Mouse (Mus musculus): Measurements from ENCODE around the gene Rab3gap2. TPM values are rescaled to one million over a fixed set of nuclear protein-coding genes. Genes with fewer than 3 reads are reported as not detected.

Gene Rab3gap2
- total RNA-seq (2014; fragmentation: Nextera tagmentation) (22.0 and 25.9 TPM in 2 replicates), total RNA-seq (2017) (28.1 and 30.8 TPM in 2 replicates), polyA plus RNA-seq (2012) (6.6 and 8.5 TPM in 2 replicates)

GRCm38 (mm10) chr1:185203909-185204661, at the start of gene Rab3gap2:
Gene Rab3gap2 (plus strand): TSS chr1:185204117.
- H3K36me3 ChIP-seq (replicated peaks), result peaks cover 28% of the 10 kb centered on the region
- H3K4me3 ChIP-seq (ENCODE audit: low read depth, low read length), result peak within 1 kb of the TSS; percentile 99
- TF ChIP-seq POLR2AphosphoS5 (IDR thresholded peaks at IDR 0.05; ENCODE audit: insufficient replicate concordance, low read depth, low read length) (no peak), GATA1 (IDR thresholded peaks at IDR 0.05; ENCODE audit: borderline replicate concordance, low read length) (no peak), GATA2 (IDR thresholded peaks at IDR 0.05; ENCODE audit: borderline replicate concordance, low read depth, low read length) (no peak), TAL1 (conservative IDR thresholded peaks at IDR 0.05; ENCODE audit: low read depth, low read length) (no peak), CTCF (IDR thresholded peaks at IDR 0.05; ENCODE audit: low read depth, low read length) (no peak)
- ATAC-seq (ENCODE audit: extremely low read depth, insufficient number of reproducible peaks, low FRiP score, poor library complexity, severe bottlenecking) (peak; percentile 74), DNase-seq (ENCODE audit: low spot score) (peak; percentile 98)
- peaks cover 8% of the 10 kb centered on the region for H3K27me3 ChIP-seq (ENCODE audit: insufficient read depth, low read length)
- no peaks in the 10 kb centered on the region for H3K9me3 ChIP-seq (replicated peaks)
- peaks cover 37% of the 10 kb centered on the region for H3K4me1 ChIP-seq (ENCODE audit: insufficient read depth, low read depth, low read length)

DNA sequence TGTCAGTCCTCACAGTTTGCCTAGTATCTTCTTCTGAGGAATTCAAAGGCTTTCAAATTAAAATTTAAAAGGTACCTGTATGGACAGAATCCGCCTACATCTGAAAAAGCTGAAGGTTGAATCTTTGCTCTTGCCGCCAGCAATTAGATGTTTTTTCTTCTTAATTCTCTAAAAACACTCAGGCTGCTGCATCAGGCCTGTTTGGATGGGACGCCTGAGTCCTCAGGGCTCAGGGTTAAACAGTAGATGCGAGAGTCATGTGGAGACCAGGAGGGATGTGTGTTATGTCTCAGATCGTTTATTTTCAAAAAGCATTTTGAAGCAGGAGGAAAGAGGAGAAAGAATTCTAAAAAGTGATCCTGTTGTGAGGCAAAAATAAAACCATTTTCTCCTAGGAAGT, 30.3 kb upstream of the Rab3gap2 start:
- no peak overlapping the region for H3K4me3 ChIP-seq (ENCODE audit: low read depth, low read length)
- ATAC-seq (ENCODE audit: extremely low read depth, insufficient number of reproducible peaks, low FRiP score, poor library complexity, severe bottlenecking) (no peak), DNase-seq (ENCODE audit: low spot score) (no peak)
- no peak for TF ChIP-seq GATA2 (IDR thresholded peaks at IDR 0.05; ENCODE audit: borderline replicate concordance, low read depth, low read length)
- TF ChIP-seq TAL1 (conservative IDR thresholded peaks at IDR 0.05; ENCODE audit: low read depth, low read length), result no peak
- TF ChIP-seq GATA1 (IDR thresholded peaks at IDR 0.05; ENCODE audit: borderline replicate concordance, low read length), result no peak
- no peak for TF ChIP-seq POLR2AphosphoS5 (IDR thresholded peaks at IDR 0.05; ENCODE audit: insufficient replicate concordance, low read depth, low read length)
- TF ChIP-seq CTCF (IDR thresholded peaks at IDR 0.05; ENCODE audit: low read depth, low read length), result no peak
- no peaks in the 10 kb centered on the region for H3K27me3 ChIP-seq (ENCODE audit: insufficient read depth, low read length)
- H3K4me1 ChIP-seq (ENCODE audit: insufficient read depth, low read depth, low read length), result no peaks in the 10 kb centered on the region
- no peaks in the 10 kb centered on the region for H3K9me3 ChIP-seq (replicated peaks)
- no peaks in the 10 kb centered on the region for H3K36me3 ChIP-seq (replicated peaks)

GRCm38 (mm10) chr1:185177860-185178259, 26.1 kb upstream of the Rab3gap2 start:
- Histone ChIP-seq H3K9me3 (replicated peaks) (no peaks in the 10 kb centered on the region), H3K36me3 (replicated peaks) (no peaks in the 10 kb centered on the region), H3K27me3 (ENCODE audit: insufficient read depth, low read length) (0 out of 2 replicates have a peak, but pooled peaks cover 2% of the 10 kb centered on the region), H3K4me1 (ENCODE audit: insufficient read depth, low read depth, low read length) (no peaks in the 10 kb centered on the region), H3K4me3 (ENCODE audit: low read depth, low read length) (no peak overlapping the region)
- TF ChIP-seq CTCF (IDR thresholded peaks at IDR 0.05; ENCODE audit: low read depth, low read length) (no peak), POLR2AphosphoS5 (IDR thresholded peaks at IDR 0.05; ENCODE audit: insufficient replicate concordance, low read depth, low read length) (no peak), TAL1 (conservative IDR thresholded peaks at IDR 0.05; ENCODE audit: low read depth, low read length) (no peak), GATA1 (IDR thresholded peaks at IDR 0.05; ENCODE audit: borderline replicate concordance, low read length) (no peak), GATA2 (IDR thresholded peaks at IDR 0.05; ENCODE audit: borderline replicate concordance, low read depth, low read length) (no peak)
- DNase-seq (ENCODE audit: low spot score) (no peak), ATAC-seq (ENCODE audit: extremely low read depth, insufficient number of reproducible peaks, low FRiP score, poor library complexity, severe bottlenecking) (no peak)

DNA sequence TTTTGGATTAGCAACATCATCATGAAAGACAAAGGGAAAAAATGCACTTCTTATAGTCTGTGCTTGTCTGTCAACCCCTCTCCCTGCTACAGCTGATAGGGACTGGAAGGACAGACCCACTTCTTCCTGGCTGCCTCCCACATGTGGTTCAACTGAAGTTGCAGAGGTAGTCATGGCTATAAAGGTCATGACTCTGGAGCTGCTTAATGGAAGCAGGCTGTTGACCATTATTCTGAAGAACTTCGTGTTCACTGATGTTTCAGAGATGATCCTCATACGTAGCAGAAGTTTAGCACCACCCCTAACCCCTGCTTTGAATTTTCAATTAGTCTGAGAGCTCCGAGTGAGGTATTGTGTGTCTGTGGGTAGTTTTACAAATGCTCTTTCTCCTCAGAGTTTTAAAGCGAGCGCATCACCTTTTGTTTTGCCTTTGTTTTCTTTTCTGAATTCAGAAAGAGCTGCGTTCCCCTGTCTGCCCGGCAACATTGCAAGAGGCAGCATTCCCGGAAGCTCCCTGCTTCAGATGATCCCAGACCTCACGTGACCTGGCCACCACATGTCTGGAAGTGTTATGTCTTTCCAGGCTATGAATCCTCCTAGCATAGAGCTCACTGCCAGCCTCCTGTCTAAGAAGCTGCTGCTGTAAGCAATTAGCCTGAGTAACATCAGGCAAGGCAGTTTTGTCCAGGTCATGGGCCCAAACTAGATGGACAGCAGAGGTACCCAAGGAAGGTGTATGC, 20.2 kb upstream of the Rab3gap2 start:
- Histone ChIP-seq H3K9me3 (replicated peaks) (no peaks in the 10 kb centered on the region), H3K27me3 (ENCODE audit: insufficient read depth, low read length) (peaks cover 8% of the 10 kb centered on the region; the same call in 1 of the 2 replicates), H3K4me1 (ENCODE audit: insufficient read depth, low read depth, low read length) (peaks cover 6% of the 10 kb centered on the region), H3K36me3 (replicated peaks) (no peaks in the 10 kb centered on the region), H3K4me3 (ENCODE audit: low read depth, low read length) (no peak overlapping the region)
- ATAC-seq (ENCODE audit: extremely low read depth, insufficient number of reproducible peaks, low FRiP score, poor library complexity, severe bottlenecking), result no peak
- TF ChIP-seq CTCF (IDR thresholded peaks at IDR 0.05; ENCODE audit: low read depth, low read length) (no peak), TAL1 (conservative IDR thresholded peaks at IDR 0.05; ENCODE audit: low read depth, low read length) (no peak), GATA2 (IDR thresholded peaks at IDR 0.05; ENCODE audit: borderline replicate concordance, low read depth, low read length) (no peak), POLR2AphosphoS5 (IDR thresholded peaks at IDR 0.05; ENCODE audit: insufficient replicate concordance, low read depth, low read length) (no peak), GATA1 (IDR thresholded peaks at IDR 0.05; ENCODE audit: borderline replicate concordance, low read length) (no peak)
- no peak for DNase-seq (ENCODE audit: low spot score)

GRCm38 (mm10) chr1:185185556-185185955, 18.4 kb upstream of the Rab3gap2 start:
- peaks cover 6% of the 10 kb centered on the region for H3K4me1 ChIP-seq (ENCODE audit: insufficient read depth, low read depth, low read length)
- no peak for ATAC-seq (ENCODE audit: extremely low read depth, insufficient number of reproducible peaks, low FRiP score, poor library complexity, severe bottlenecking)
- DNase-seq (ENCODE audit: low spot score), result no peak
- no peak for TF ChIP-seq CTCF (IDR thresholded peaks at IDR 0.05; ENCODE audit: low read depth, low read length)
- no peak for TF ChIP-seq POLR2AphosphoS5 (IDR thresholded peaks at IDR 0.05; ENCODE audit: insufficient replicate concordance, low read depth, low read length)
- TF ChIP-seq GATA2 (IDR thresholded peaks at IDR 0.05; ENCODE audit: borderline replicate concordance, low read depth, low read length), result no peak
- TF ChIP-seq GATA1 (IDR thresholded peaks at IDR 0.05; ENCODE audit: borderline replicate concordance, low read length), result no peak
- no peak for TF ChIP-seq TAL1 (conservative IDR thresholded peaks at IDR 0.05; ENCODE audit: low read depth, low read length)
- H3K9me3 ChIP-seq (replicated peaks), result no peaks in the 10 kb centered on the region
- H3K36me3 ChIP-seq (replicated peaks), result no peaks in the 10 kb centered on the region
- no peak overlapping the region for H3K4me3 ChIP-seq (ENCODE audit: low read depth, low read length)
- peaks cover 8% of the 10 kb centered on the region; the same call in 1 of the 2 replicates for H3K27me3 ChIP-seq (ENCODE audit: insufficient read depth, low read length)

Measured in G1E (cell line).